Mouse (Mus musculus): ENCODE measurements at regions not wholly inside any gene's neighbourhood (a gene's known extent, or its start where the extent isn't known, plus 50 kb on each side); places are given as distances from the start of the nearest gene placed in this dataset.

DNA sequence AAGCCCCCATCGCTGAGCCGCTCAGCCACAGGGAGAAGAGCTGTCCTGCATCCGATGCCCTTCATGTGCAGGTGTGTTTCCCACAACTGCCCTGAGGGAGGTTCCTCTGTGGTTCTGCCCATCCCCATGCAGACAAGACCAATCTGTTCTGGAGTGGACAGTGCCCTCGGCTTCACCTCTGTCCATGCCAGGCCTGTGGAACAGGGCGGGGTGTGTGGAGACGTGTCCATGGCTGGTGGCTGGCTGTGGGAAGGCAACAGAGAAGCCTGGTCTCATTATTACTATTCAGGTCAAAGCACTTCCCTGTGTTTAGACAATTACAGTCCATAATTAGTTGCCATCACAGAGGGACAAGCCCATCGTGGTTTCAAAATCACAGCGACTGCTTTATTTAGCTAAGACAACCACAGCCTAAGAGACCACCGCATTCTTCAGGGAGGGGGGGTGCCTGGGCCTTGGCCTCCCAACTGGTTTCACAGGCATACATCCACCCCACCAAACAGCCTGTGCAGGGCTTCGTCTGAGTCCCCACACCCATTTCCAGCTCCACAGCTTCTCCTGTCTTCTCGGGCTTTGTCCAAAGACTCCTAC lies 97.7 kb downstream of the Rplp1 start:
- no peak for DNase-seq

DNA sequence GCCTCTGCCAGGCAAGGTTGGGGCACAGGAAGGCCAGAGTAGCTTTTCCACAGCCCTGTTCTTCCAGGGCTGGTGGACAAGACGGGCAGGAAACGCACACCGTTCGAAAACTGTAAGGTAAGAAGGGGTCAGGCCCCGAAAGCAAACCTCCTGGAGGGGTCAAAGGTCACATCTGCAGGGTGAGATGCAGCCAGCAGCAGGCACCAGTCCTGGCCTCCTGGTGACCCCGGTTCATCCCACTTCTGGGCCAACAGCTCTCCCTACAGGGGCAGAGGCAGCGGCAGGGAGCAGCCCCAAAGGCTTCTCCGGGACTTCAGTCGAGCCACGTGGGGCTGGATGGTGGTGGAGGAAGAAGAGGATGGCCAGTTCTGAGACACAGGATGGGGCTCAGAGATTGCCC lies 98.3 kb downstream of the Rplp1 start:
- DNase-seq: no peak

DNA sequence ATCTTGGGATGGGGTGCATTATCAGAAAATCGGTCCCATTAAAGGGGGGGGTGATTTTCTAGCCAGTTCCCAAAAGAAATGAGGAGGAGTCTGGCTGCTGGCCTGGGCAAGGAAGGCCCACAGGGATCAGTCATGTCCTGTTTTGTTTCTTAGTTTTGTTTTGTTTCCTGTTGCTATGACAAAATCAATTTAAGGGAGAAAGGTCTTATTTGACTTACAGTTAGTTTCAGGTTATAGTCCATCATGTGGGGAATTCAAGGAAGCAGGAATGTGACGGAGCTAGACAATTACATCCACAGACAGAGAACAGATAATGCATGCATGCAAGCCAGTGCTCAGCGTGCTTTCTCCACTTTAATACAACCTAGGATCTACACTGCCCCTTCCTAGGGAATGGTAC lies 101.1 kb downstream of the Rplp1 start:
- DNase-seq: no peak

DNA sequence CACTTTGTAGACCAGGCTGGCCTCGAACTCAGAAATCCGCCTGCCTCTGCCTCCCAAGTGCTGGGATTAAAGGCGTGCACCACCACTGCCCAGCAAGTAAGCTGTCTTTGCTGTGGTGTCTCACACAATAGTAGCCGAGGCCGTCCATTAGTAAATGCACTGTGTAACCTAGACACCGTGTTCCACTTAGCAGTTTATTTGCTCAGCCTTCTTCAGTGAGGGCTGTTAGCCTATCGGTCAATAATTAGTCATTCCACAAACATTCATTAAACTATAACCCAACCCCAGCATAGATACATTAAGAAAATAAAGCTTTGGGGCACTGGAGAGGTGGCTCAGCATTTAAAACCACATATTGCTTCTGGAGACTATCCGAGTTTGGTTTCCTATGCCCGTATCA lies 102.0 kb downstream of the Rplp1 start:
- DNase-seq: no peak

DNA sequence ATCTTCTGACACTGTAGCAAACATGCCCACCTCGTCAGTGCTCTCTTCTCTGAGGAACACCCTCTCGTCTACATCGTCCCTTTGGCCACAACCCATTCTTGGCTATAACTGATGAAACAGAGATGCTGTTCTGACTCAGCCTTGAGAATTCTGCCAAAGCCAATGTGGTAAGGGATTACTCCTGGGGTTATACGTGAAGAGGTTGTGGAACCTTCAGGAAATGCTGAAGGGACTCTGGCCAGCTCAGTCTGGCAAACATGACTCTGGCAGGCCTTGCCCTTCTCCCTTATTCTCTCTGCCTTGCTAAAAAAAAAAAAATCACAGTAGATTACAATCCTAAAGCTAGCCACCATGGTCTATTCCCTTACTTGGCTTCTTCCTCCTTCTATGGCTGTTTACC lies 103.9 kb downstream of the Rplp1 start:
- no peak for DNase-seq

DNA sequence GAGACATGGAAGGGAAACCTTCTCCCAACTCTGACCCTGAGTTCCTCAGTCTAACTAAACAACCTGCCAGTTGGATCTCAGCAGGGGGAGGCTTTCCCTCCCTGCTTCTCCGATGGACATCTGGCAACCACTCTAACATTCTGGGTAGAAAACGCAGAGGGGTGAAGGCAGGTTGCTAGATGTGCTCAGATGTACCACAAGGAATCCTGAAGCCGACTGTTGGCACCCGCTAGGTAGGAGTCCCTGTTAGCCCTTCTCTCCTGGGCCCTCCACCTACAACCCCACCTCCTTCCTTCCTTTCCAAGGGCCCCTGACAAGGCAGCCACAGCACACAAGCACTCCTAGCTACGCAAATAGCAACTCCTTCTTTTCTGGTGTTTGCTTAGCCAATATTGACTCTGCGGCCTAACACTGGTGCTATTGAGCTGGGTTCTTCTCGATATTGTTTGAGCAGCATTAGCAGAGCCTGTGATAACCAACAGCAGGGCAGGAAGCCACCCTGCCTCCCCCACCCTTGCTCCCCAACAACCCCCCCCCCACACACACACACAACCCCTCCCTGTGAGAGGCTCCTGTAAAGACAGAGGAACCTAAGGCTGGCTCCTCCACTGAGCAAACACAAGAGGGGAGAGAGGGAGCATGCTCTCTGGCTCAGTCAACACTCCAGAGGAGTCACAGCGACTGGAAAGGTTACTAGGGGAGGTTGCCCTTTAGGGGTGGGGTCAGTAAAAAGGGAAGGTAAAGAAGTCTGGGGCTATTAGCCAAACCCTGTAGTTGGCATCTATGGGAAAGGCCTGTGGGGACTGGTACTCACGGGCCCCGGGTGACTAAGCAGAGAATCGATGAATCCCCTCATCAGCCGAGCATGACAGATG lies 105.8 kb downstream of the Rplp1 start:
- DNase-seq: no peak

DNA sequence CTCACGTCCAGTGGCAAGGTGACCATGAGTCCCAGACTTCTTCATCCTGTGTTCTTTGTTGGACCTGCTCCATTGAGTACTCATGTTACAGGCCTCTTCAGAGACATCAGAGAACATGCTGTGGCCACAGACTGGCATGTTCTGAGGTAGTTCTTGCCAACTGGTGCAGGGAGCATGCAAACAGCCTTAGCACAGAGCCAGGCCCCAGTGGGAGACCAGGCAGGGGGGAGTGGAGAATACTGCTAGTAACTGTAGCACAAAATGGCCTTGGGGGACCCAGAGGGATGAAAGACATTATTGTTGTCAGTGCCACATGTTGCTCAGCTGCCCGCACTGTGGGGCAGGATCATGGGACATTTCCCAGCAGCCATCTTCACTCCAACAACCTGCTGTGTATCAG lies 108.4 kb downstream of the Rplp1 start:
- no peak for DNase-seq

DNA sequence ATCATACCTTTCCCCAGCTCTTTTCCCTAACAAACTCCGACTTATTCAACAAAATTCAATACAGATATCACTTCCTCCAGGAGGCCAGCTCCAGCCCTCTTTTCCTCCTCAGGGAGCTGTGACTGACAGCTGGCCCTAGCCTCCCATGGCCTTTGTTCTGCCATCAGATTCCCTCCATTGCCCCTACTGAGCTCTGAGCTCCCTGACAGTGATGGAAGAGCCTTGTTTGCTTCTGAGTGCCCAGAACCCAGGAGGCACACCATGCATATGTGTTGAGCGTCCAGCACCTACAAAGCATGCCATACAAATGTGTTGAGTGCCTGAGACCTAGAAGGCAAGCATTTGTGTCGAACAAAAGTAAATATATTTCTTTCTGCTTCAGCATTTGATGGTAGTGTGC lies 110.8 kb downstream of the Rplp1 start:
- no peak for DNase-seq

DNA sequence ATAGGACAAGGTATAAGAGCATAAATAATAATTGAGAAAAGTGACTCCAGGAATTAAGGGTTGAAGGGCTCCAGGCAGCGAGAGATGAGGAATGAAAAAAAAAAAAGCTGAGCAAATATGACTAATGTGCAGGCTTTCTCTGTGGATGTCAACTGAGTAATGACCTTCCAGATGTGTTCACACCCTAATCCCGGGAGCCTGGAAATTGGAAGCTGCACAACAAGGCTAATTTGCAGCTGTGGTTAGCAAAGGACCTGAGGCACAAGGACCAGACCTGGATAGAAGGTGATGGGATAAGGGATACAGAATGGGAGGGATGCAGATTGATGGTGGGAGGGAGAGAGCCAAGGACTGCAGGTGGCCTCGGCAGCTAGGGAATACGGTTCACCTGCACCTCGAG lies 111.6 kb downstream of the Rplp1 start:
- no peak for DNase-seq

DNA sequence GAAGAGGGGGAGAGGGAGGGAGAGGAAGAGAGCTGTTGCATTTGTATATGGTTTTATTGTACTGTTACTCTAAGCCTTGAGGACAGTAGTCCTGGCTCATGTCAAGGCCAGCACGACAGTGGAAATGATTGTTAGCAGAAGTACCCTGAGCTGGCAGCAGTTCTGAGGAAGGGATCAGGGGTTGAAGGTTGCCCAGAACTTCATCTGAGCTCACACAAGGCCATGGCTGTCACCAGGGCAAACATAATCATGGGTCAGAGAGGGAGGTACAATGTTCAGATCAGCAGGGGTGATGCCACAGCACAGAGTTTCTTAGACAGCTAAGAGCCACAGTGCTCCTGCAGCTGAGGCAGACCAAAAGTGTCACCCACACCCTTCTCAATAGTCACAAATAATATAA lies 114.8 kb downstream of the Rplp1 start:
- no peak for DNase-seq

DNA sequence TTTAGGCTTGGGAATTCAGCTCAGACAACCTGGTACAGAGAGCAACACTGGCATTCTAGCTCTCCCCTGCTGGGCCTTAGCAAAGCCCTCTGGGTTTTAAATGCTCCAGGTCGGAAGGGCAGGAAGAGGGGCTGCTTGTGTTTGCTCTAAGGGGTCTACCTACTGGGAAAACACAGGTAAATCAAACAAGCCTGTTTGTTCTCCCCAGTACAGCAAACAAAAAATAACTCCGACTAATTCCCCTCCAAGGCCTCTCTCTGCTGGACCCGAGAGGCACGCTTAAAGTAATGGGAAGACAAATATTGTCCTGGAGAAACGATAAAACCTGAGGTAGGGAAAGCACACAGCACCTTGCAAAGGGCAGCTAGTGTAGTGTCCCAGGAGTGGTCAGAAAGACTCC lies 118.4 kb downstream of the Rplp1 start:
- DNase-seq: no peak

DNA sequence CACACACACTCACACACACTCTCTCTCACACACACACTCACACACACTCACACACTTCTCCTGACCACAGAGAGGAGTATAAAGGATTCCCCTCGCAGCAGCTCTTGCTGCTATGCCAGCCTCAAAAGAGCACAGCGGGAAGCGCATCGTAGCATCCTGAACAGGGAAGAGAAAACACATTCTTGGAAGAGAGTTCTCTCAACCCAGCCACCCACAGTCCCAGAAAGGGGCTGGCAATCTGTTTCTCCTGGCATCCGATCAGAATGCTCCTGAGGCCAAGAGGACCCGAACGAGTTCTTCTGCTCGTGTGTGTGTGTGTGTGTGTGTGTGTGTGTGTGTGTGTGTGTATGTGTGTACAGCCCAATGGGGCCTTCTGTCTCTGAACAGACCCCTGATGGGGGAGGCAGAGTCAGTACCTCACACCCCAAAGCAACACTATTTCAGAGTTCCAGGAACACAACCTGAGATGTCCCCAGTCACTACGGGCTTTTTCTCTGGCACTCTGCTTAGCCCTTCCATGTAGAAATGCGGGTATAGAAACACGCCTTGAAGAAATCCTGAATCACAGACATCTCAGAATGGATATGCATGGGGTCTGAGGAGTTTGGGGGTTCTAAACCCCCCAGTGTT lies 122.8 kb downstream of the Rplp1 start:
- DNase-seq: no peak

DNA sequence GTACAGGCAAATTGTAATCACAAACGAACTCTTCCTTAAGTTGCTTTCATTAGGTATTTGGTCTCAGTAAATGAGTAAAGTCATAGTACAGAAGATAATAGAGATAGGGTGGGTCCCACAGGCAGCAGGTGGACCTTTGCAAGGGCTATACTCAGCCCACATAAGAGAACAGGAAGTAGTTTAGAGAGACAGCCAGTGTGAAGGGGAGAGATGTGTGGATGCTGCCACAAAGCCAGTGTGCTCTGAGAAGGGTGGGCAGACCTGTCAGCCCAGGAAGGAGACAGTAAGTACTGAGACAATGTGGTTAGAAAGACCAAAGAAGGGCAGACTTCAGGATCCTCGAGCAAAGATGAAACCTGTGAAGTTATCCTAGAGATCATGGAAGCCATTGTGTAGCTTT lies 123.5 kb downstream of the Rplp1 start:
- DNase-seq: no peak

DNA sequence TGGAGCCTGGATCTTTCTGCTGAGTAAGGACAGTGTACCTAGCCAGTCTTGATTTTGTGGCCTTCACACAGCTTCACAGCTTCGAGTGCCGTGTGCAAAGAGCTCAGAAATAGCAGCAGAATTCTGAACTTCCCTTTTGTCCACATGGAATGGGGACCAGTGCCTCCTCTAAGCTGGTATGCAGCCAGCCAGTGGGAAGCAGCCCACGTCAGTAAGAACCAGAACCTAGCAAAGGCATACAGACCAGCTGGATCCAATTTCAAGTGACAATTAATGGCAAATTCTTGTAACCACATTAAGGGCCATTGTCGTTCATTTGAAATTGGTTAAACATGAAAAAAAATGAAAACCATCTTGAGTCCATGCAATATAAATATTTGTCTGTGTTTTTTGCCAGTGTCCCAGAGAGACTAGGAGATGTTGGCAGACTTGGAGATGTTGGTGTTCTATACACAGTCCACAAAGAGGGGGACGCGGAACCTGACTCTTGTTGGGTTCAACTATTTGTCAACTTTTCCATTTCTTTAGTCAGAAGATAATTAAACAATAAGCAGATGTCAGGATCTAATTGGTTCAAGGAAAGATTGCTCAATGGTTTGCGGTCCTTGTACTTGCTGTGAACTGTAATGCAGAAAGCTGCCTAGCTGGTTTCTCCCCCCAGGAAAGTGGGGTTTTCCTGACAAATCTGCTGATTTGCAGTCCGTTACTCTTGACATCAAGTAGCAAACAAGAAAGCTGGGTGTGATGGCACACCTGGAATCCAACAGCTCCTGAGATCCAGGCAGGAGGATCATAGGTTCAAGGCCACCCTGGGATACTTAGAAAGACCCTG lies 125.1 kb downstream of the Rplp1 start:
- no peak for DNase-seq

DNA sequence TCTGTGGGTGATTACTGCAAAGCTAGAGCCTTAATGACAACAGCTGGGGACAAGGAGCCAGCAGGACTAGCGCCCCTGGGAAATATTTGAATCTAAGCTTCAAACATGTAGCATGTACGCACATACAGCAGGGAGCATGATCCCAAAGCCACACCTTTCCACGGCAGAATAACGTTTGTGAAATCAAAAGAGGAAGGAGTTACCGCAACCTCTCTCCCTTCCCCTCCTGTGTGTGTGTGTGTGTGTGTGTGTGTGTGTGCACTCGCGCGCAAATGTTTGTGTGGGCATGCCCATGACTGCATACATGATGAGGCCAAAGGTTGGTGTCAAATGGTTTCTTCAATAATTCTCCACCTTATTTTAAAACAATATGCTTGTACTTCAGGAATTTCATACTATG lies 132.9 kb downstream of the Rplp1 start:
- no peak for DNase-seq

DNA sequence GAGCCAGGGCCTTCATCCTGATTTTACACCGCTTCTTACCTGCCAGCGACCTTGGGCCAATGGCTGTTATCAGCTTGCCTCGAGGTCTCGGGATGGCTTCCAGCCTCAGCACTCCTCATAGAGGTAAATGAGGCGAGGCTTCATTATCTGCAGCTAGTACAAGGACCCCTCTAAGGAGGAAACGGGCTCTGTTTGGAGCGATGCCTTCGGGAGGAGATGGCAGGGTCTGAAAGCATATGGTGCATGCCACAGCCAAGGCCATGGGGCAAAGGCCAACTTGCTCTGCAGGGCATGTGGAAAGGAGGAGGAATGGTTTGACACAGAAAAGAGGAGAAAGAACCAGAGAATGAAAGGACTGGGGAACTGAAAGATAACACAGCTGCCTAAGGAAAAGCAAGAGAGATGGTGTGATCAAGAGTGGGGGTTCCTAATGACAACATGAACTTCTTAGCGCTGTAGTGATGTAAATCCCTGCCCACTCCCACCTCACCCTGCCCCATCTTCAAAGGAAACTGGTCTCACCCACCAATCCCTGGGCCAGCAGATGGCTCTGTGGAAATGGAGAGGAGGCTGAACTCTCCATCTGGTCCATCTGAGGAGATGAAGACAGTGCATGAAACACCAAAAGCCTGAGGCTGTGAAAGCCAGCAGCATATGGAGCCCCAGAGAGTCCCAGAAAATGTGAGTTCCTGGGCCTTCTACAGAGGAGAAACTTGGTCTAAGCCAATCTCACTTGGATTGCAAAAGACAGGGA lies 134.0 kb downstream of the Rplp1 start:
- no peak for DNase-seq

DNA sequence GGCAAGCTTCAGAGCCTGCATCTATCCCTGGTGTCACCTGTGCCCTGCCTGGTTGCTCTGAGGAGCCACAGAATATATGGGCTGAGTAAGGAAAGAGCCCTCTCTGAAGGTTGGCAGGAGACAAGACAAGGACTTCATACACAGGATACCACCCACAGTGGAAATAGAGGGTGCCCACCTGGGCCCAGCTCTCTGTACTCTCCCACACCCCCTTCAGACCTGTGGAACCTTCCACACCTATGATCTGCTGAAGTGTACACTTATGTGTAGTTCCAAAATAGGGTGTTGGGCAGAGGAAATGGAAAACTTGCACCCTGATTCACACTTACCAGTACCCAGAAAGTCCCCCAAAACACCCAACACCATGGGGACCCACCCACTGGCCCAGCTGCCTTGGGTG lies 135.2 kb downstream of the Rplp1 start:
- no peak for DNase-seq

DNA sequence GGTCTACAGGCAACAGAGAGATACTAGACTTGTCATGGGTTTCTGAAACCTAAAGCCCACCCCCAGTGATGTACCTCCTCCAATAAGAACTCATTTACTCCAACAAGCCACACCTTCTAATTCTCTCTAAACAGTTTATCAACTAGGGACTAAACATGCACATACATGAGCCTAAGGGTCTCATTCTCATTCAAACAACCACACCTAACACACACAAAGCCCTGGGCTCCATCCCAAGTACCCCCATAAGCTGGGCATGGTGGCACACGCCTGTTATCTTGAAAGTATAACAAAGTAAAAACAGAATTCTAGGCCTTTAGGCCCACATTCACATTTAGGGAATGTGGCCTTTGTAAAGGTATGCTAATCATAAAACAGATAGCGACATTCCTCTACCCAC lies 137.9 kb downstream of the Rplp1 start:
- no peak for DNase-seq

DNA sequence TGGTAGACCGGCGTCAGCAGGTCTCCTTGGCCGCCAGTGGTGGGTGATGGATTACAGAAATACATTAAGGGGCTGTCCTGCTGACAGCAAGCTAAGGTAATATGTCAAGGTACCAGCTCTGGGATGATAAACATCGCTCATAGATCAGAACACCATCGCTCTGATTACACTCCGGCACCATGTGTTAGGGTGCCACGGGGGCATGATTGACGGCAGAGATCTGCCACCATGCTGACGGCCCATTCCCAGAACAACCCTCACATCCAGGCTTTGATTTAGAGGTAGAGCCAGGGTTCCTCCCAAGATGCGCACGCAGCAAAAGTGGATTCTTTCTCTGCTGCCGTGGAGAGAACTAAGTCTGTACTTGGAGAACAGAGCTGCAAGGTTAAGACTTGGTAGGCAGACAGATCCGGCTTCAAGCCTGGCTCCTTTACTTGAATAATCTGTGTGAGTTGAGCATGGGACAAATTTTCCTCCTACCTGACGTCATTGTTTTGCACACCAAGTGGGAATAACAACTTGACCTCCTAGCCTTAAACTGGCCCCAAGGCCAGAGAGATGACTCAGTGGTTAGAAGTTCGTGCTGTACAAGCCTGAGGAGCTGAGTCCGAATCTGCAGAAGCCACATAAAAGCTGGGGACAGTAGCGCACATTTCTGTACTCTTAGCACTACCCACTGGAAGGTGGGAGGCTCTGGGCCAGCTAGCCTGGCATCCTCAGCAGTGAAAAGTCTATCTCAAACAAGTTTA lies 144.0 kb downstream of the Rplp1 start:
- no peak for DNase-seq

DNA sequence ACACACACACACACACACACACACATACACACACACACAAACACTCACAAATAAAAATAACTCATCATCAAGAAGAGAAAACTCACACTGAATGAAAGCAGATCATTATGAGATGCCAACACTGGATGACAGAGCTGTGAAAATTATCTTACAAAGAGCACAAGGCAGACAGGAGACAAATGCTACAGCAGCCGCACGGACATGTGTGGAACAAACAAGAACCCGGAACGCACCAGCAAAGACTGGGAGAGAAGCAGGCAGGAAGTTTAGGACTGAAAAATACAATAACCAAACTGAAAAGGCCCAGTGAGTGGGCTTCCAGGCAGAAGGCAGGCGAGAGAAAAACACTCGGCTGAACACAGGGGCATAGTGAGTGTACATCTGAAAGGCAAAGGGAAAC lies 148.2 kb downstream of the Rplp1 start:
- DNase-seq: no peak

DNA sequence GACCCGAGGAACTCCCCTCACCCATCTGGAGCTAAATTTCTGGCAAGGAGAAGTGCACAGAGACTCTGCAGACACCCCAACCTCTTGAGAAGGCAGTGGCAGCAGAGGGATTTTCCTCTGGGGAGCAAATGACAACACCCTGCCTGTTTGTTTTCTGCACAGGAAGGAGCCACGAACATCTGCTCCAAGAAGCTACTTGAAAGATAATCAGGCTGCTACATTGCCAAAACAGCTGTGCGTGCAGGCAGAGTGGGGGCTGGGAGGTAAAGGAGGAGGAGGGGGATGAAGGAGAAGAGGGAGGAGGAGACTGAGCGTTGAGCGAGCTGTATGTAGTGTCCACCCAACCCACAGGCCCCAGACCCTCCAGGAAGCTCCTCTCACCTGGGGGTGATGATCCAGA lies 149.0 kb downstream of the Rplp1 start:
- no peak for DNase-seq

DNA sequence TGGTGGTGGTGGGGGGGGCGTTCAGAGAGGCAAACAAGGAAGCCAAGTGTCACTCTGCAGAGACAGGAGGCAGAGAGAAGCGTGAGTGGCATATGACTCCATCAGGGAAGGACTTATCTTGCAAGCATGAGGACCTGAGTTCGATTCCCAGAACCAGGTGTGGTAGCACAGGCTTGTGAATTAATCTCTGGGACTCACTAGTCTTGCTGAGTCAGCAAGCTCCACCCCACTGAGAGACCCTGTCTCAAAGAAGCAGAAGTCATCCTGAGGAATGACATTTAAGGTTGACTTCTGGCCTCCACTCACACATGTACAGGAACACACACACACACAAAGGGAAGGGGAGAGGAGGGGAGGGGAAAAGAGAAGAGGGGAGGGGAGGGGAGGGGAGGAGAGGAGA lies 156.5 kb downstream of the Rplp1 start:
- no peak for DNase-seq

All from heart, postnatal 4 days (tissue).